Mouse (Mus musculus) CH12.LX (cell line): ENCODE results near the gene Lrrn4cl. TPM values are rescaled to one million over a fixed set of nuclear protein-coding genes. Genes with fewer than 3 reads are reported as not detected.
A peak's percentile ranks its signal among the peaks of the same experiment; 100 is the strongest.

Experiments used
- DNase-seq: peaks from one replicate; pipeline ENCODE4 v3.0.0-alpha.2; 2013; ENCODE audit errors: extremely low read depth
- H3K27ac ChIP-seq: 2 replicates; pipeline ENCODE4 v1.5.1; 2012; ENCODE audit warnings: low read depth, mild to moderate bottlenecking, control low read depth, moderate library complexity; ENCODE audit not compliant: insufficient read depth
- H3K27me3 ChIP-seq: replicated peaks from 2 replicates; pipeline ENCODE3; 2012; ENCODE audit warnings: inconsistent platforms
- H3K36me3 ChIP-seq, 2 experiments: replicated peaks in 1 of 2; 2 replicates each; pipeline versions ENCODE3 to v1.6.1; 2012; ENCODE audit warnings: inconsistent platforms in 1 of 2, low read length in 1 of 2, mild to moderate bottlenecking in 1 of 2, mixed read lengths in 1 of 2, moderate library complexity in 1 of 2; ENCODE audit not compliant: control insufficient read depth in 1 of 2, insufficient read depth in 1 of 2
- H3K4me1 ChIP-seq, 2 experiments: 2 replicates each; pipeline ENCODE4 v1.6.1; 2012; ENCODE audit warnings: inconsistent platforms in 1 of 2, moderate library complexity in 1 of 2; ENCODE audit not compliant: insufficient read depth in 2 of 2, control insufficient read depth in 1 of 2
- H3K4me2 ChIP-seq: 2 replicates; pipeline ENCODE4 v1.6.1; 2012; ENCODE audit warnings: low read depth, mild to moderate bottlenecking, control low read depth; ENCODE audit not compliant: poor library complexity, insufficient read depth, severe bottlenecking
- H3K4me3 ChIP-seq, 3 experiments: fragments of 150-350 bp in 1 of 3; sonication (generic) in 1 of 3; replicated peaks in 1 of 3; 2 replicates each; pipeline versions ENCODE3 to v1.5.1; 2011 to 2012; ENCODE audit warnings: low read depth in 2 of 3, low read length in 2 of 3, mild to moderate bottlenecking in 2 of 3, moderate library complexity in 2 of 3, control low read depth in 1 of 3, improper control_type of control experiment in 1 of 3, inconsistent platforms in 1 of 3, mixed read lengths in 1 of 3; ENCODE audit not compliant: poor library complexity in 1 of 3
- H3K79me2 ChIP-seq: replicated peaks from 2 replicates; pipeline ENCODE4 v1.6.1; 2012; ENCODE audit warnings: mild to moderate bottlenecking, moderate library complexity; ENCODE audit not compliant: control insufficient read depth, poor library complexity, insufficient read depth, severe bottlenecking; ENCODE audit errors: extremely low read depth
- H3K9ac ChIP-seq: 2 replicates; pipeline ENCODE4 v1.6.1; 2012; ENCODE audit warnings: low read depth, mild to moderate bottlenecking, control low read depth, moderate library complexity; ENCODE audit not compliant: insufficient read depth
- H3K9me3 ChIP-seq: replicated peaks from 2 replicates; pipeline ENCODE3; 2012; ENCODE audit warnings: low read length, inconsistent platforms, mixed read lengths
- BHLHE40 ChIP-seq: IDR thresholded peaks from 2 replicates; pipeline ENCODE4 v1.6.1; 2011; ENCODE audit warnings: mild to moderate bottlenecking, low read depth, low read length, improper control_type of control experiment
- CHD1 ChIP-seq: IDR thresholded peaks from 2 replicates; pipeline ENCODE4 v1.6.1; 2012; ENCODE audit warnings: low read depth, low read length, improper control_type of control experiment, inconsistent platforms
- CHD2 ChIP-seq: IDR thresholded peaks from 2 replicates; pipeline ENCODE4 v1.6.1; 2011; ENCODE audit warnings: low read length, improper control_type of control experiment
- CTCF ChIP-seq, 2 experiments: IDR thresholded peaks in 1 of 2; conservative IDR thresholded peaks in 1 of 2; 2 replicates each; pipeline ENCODE4 v1.5.1; 2011 to 2012; ENCODE audit warnings: low read depth in 2 of 2, low read length in 2 of 2, improper control_type of control experiment in 1 of 2, inconsistent platforms in 1 of 2, mild to moderate bottlenecking in 1 of 2, moderate library complexity in 1 of 2
- E2F4 ChIP-seq: IDR thresholded peaks from 2 replicates; pipeline ENCODE4 v1.6.1; 2011; ENCODE audit warnings: low read depth, low read length, improper control_type of control experiment; ENCODE audit not compliant: insufficient replicate concordance
- ELF1 ChIP-seq: IDR thresholded peaks from 2 replicates; pipeline ENCODE4 v1.6.1; 2014; ENCODE audit warnings: low read depth, mild to moderate bottlenecking, inconsistent platforms, low read length, improper control_type of control experiment
- EP300 ChIP-seq: IDR thresholded peaks from 2 replicates; pipeline ENCODE4 v1.6.1; 2011; ENCODE audit warnings: low read length, improper control_type of control experiment
- ETS1 ChIP-seq: conservative IDR thresholded peaks from 2 replicates; pipeline ENCODE4 v1.6.1; 2012; ENCODE audit warnings: low read depth, mild to moderate bottlenecking, inconsistent platforms, low read length, improper control_type of control experiment, moderate library complexity
- GABPA ChIP-seq: IDR thresholded peaks from 2 replicates; pipeline ENCODE4 v1.6.1; 2012; ENCODE audit warnings: low read depth, low read length, improper control_type of control experiment, inconsistent platforms; ENCODE audit not compliant: insufficient replicate concordance
- HCFC1 ChIP-seq: IDR thresholded peaks from 2 replicates; pipeline ENCODE4 v1.6.1; 2012; ENCODE audit warnings: low read depth, mild to moderate bottlenecking, inconsistent platforms, low read length, improper control_type of control experiment
- IRF4 ChIP-seq: IDR thresholded peaks from 2 replicates; pipeline ENCODE4 v1.6.1; 2014; ENCODE audit warnings: low read depth, mild to moderate bottlenecking, inconsistent platforms, low read length, improper control_type of control experiment
- JUN ChIP-seq: IDR thresholded peaks from 2 replicates; pipeline ENCODE4 v1.6.1; 2011; ENCODE audit warnings: low read depth, mild to moderate bottlenecking, low read length, improper control_type of control experiment, moderate library complexity; ENCODE audit not compliant: insufficient read depth
- JUND ChIP-seq: conservative IDR thresholded peaks from 2 replicates; pipeline ENCODE4 v1.6.1; 2011; ENCODE audit warnings: low read depth, low read length, improper control_type of control experiment
- KAT2A ChIP-seq: IDR thresholded peaks from 2 replicates; pipeline ENCODE4 v1.6.1; 2012; ENCODE audit warnings: low read length, improper control_type of control experiment, inconsistent platforms; ENCODE audit not compliant: insufficient replicate concordance
- MAFK ChIP-seq: IDR thresholded peaks from 2 replicates; pipeline ENCODE4 v1.6.1; 2011; ENCODE audit warnings: low read length, improper control_type of control experiment; ENCODE audit not compliant: insufficient replicate concordance
- MAX ChIP-seq: IDR thresholded peaks from 2 replicates; pipeline ENCODE4 v1.6.1; 2011; ENCODE audit warnings: low read length, improper control_type of control experiment
- MAZ ChIP-seq: IDR thresholded peaks from 2 replicates; pipeline ENCODE4 v1.6.1; 2012; ENCODE audit warnings: low read depth, mild to moderate bottlenecking, inconsistent platforms, low read length, improper control_type of control experiment, moderate library complexity
- MEF2A ChIP-seq: IDR thresholded peaks from 2 replicates; pipeline ENCODE4 v1.6.1; 2014; ENCODE audit warnings: low read depth, mild to moderate bottlenecking, inconsistent platforms, low read length, improper control_type of control experiment, borderline replicate concordance
- MXI1 ChIP-seq: IDR thresholded peaks from 2 replicates; pipeline ENCODE4 v1.6.1; 2011; ENCODE audit warnings: mild to moderate bottlenecking, low read depth, low read length, improper control_type of control experiment
- MYC ChIP-seq: IDR thresholded peaks from 2 replicates; pipeline ENCODE4 v1.6.1; 2011; ENCODE audit warnings: low read depth, mild to moderate bottlenecking, improper control_type of control experiment, low read length
- NELFE ChIP-seq: IDR thresholded peaks from 2 replicates; pipeline ENCODE4 v1.6.1; 2011; ENCODE audit warnings: low read depth, low read length, improper control_type of control experiment
- NRF1 ChIP-seq: IDR thresholded peaks from 2 replicates; pipeline ENCODE4 v1.6.1; 2014; ENCODE audit warnings: low read depth, mild to moderate bottlenecking, inconsistent platforms, low read length, improper control_type of control experiment, moderate library complexity
- PAX5 ChIP-seq: IDR thresholded peaks from 2 replicates; pipeline ENCODE4 v1.6.1; 2012; ENCODE audit warnings: low read length, inconsistent platforms, mixed read lengths
- POLR2A ChIP-seq: IDR thresholded peaks from 2 replicates; pipeline ENCODE4 v1.6.1; 2011; ENCODE audit warnings: low read depth, mild to moderate bottlenecking, improper control_type of control experiment, low read length
- POLR2AphosphoS2 ChIP-seq: IDR thresholded peaks from 2 replicates; pipeline ENCODE4 v1.6.1; 2011; ENCODE audit warnings: low read depth, low read length, improper control_type of control experiment
- RAD21 ChIP-seq: IDR thresholded peaks from 2 replicates; pipeline ENCODE4 v1.6.1; 2011; ENCODE audit warnings: low read depth, mild to moderate bottlenecking, low read length, improper control_type of control experiment, moderate library complexity
- RCOR1 ChIP-seq: conservative IDR thresholded peaks from 2 replicates; pipeline ENCODE4 v1.6.1; 2012; ENCODE audit warnings: low read depth, mild to moderate bottlenecking, inconsistent platforms, low read length, improper control_type of control experiment
- SIN3A ChIP-seq: IDR thresholded peaks from 2 replicates; pipeline ENCODE4 v1.6.1; 2012; ENCODE audit warnings: low read length, improper control_type of control experiment, inconsistent platforms
- SMC3 ChIP-seq: IDR thresholded peaks from 2 replicates; pipeline ENCODE4 v1.6.1; 2011; ENCODE audit warnings: low read depth, low read length, improper control_type of control experiment
- TBP ChIP-seq: conservative IDR thresholded peaks from 2 replicates; pipeline ENCODE4 v1.6.1; 2011; ENCODE audit warnings: low read depth, low read length, improper control_type of control experiment
- TCF12 ChIP-seq: IDR thresholded peaks from 2 replicates; pipeline ENCODE4 v1.6.1; 2014; ENCODE audit warnings: low read depth, mild to moderate bottlenecking, inconsistent platforms, low read length, improper control_type of control experiment
- UBTF ChIP-seq: IDR thresholded peaks from 2 replicates; pipeline ENCODE4 v1.6.1; 2012; ENCODE audit warnings: low read depth, mild to moderate bottlenecking, inconsistent platforms, low read length, improper control_type of control experiment, moderate library complexity
- USF1 ChIP-seq: IDR thresholded peaks from 2 replicates; pipeline ENCODE4 v1.6.1; 2014; ENCODE audit warnings: low read depth, mild to moderate bottlenecking, inconsistent platforms, low read length, improper control_type of control experiment
- USF2 ChIP-seq: conservative IDR thresholded peaks from 2 replicates; pipeline ENCODE4 v1.6.1; 2011; ENCODE audit warnings: low read depth, low read length, improper control_type of control experiment
- ZC3H11A ChIP-seq: IDR thresholded peaks from 2 replicates; pipeline ENCODE4 v1.6.1; 2012; ENCODE audit warnings: low read depth, mild to moderate bottlenecking, inconsistent platforms, low read length, improper control_type of control experiment
- ZKSCAN1 ChIP-seq: IDR thresholded peaks from 2 replicates; pipeline ENCODE4 v1.6.1; 2012; ENCODE audit warnings: low read depth, inconsistent platforms, low read length, improper control_type of control experiment, borderline replicate concordance
- ZMIZ1 ChIP-seq: IDR thresholded peaks from 2 replicates; pipeline ENCODE4 v1.6.1; 2012; ENCODE audit warnings: low read depth, mild to moderate bottlenecking, inconsistent platforms, low read length, improper control_type of control experiment
- ZNF384 ChIP-seq: IDR thresholded peaks from 2 replicates; pipeline ENCODE4 v1.6.1; 2012; ENCODE audit warnings: low read depth, low read length, improper control_type of control experiment, inconsistent platforms
- dilution Hi-C: fragments of 300-500 bp; cut with MboI; formaldehyde crosslinking; loops from 2 replicates; pipeline ENCODE4 v1.14.3; 2020; ENCODE audit warnings: low sequenced_read_pairs; ENCODE audit not compliant: extremely low pct_unique_long_range_greater_than_20kb, extremely low pct_ligation_motif_present
- in situ Hi-C: fragments of 300-500 bp; cut with MboI; formaldehyde crosslinking; loops from 3 replicates; pipeline ENCODE4 v1.14.3; 2019; ENCODE audit warnings: low sequenced_read_pairs, low pct_ligation_motif_present, low pct_unique_long_range_greater_than_20kb, mixed read lengths
- polyA plus RNA-seq: library from polyadenylated mRNA; unstranded; fragments of >175 nt; gene quantifications from 2 replicates; pipeline ENCODE4 v1.2.1, GENCODE M21; 2012; ENCODE audit warnings: low read depth; ENCODE audit not compliant: insufficient read length
- total RNA-seq, 2 experiments: library from RNA; depleted of rRNA; stranded (reverse); fragments of 300-350 nt in 1 of 2; fragments of >200 nt in 1 of 2; gene quantifications; 2 replicates each; pipeline ENCODE4 v1.2.3; 2012 to 2014

Lrrn4cl gene
- total and polyA plus RNA-seq, 3 experiments: 0.17 to 0.41 (median 0.31) TPM

DNA sequence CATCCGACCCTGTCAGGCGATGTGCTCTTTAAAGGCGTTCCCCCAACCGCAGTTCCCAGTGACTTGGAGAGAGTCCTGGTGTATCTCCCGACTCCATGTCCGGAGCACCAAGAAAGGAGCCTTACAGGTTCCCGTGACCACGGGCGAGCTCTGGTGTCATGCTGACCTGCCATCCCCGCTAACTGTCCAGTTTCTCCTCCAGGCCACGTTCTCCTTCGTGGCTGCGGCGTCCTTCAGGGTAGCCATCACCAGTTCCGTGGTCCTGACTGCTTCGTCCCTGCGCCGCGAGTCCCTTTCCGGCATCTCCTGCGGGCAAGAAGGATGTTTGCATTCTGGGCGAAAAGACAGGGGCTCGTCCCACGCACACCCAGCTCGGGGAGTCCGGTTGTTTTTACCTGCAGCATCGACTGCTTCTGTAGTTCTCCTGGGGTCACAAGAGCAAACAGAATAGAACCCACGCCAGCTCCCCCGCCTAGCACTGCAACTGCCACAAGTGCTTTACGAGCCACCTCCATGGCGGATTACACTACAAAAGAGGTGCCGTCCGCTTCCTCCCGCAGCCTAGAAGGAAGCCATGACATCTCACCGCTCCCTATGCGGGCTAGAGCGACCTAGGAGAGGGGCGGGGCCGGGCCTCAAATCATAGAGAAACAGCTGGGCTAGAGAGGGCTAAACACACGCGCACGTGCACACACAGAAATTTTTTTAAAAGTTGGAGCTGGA, 29.9 kb downstream of the Lrrn4cl start, which contains the start of gene Uqcc3:
TSS of gene Uqcc3 (minus strand) at position 613 of the 723 bp plus-strand sequence.
- Histone ChIP-seq H3K79me2 (no peaks in the 10 kb centered on the region), H3K27ac (peak within 1 kb of the TSS; percentile 77), H3K4me3 (peak within 1 kb of the TSS; percentile 90 to 97 (median 95)), H3K36me3 (peaks cover 7 to 32% of the 10 kb centered on the region in 2 experiments), H3K4me1 (peaks cover 0 to 16% of the 10 kb centered on the region in 2 experiments; a peak in 3 of 4 replicates), H3K4me2 (peak within 1 kb of the TSS; percentile 72)
- dilution Hi-C loops: no loop called here
- TF ChIP-seq MAFK: no peak
- no peak for TF ChIP-seq JUN
- peak; percentile 91 for TF ChIP-seq TCF12
- TF ChIP-seq KAT2A: peak; percentile 57; the same call in 1 of the 2 replicates
- TF ChIP-seq GABPA: 0 out of 2 replicates have a peak, but pooled peaks have one; percentile 17
- no peak for TF ChIP-seq JUND
- TF ChIP-seq HCFC1: peak; percentile 86
- TF ChIP-seq EP300: no peak
- TF ChIP-seq MEF2A: peak; percentile 9; the same call in 1 of the 2 replicates
- peak; percentile 99 for TF ChIP-seq MXI1
- peak; percentile 96 for TF ChIP-seq ZNF384
- peak; percentile 56; the same call in 1 of the 2 replicates for TF ChIP-seq NRF1
- TF ChIP-seq E2F4: no peak
- peak; percentile 63 for TF ChIP-seq IRF4
- TF ChIP-seq RCOR1: no peak; the same call in 1 of the 2 replicates
- no peak for TF ChIP-seq SMC3
- peak; percentile 58 for TF ChIP-seq USF1
- no peak for TF ChIP-seq ZC3H11A
- TF ChIP-seq MAX: peak; percentile 99
- TF ChIP-seq SIN3A: peak; percentile 100
- TF ChIP-seq USF2: no peak; the same call in 1 of the 2 replicates
- peak; percentile 86 for TF ChIP-seq MAZ
- peak; percentile 90 for TF ChIP-seq TBP
- TF ChIP-seq CTCF (conservative IDR thresholded peaks at IDR 0.05 in 1 of 2, IDR thresholded peaks at IDR 0.05 in 1 of 2; ENCODE audit: low read depth in 2 of 2, low read length in 2 of 2): no peak
- TF ChIP-seq ELF1: peak; percentile 80
- no peak for TF ChIP-seq ZKSCAN1
- TF ChIP-seq RAD21: no peak
- TF ChIP-seq ZMIZ1: peak; percentile 83
- peak; percentile 87 for TF ChIP-seq POLR2A
- peak; percentile 98 for TF ChIP-seq MYC
- TF ChIP-seq POLR2AphosphoS2: peak; percentile 86; the same call in 1 of the 2 replicates
- peak; percentile 65 for TF ChIP-seq ETS1
- no peak for TF ChIP-seq PAX5
- no peak for TF ChIP-seq CHD2
- peak; percentile 43; the same call in 1 of the 2 replicates for TF ChIP-seq UBTF
- TF ChIP-seq BHLHE40: peak; percentile 100
- TF ChIP-seq NELFE: peak; percentile 91
- TF ChIP-seq CHD1: peak; percentile 86; the same call in 1 of the 2 replicates
- TF ChIP-seq, all 38 proteins: peak for 24
- in situ Hi-C loops: no loop called here
- H3K27me3 ChIP-seq: no peaks in the 10 kb centered on the region
- DNase-seq: peak; percentile 88
- peak within 1 kb of the TSS; percentile 88 for H3K9ac ChIP-seq
- no peaks in the 10 kb centered on the region for H3K9me3 ChIP-seq
